11 mouse cellular contexts compared by ENCODE assay signal in the genomic region with DNA sequence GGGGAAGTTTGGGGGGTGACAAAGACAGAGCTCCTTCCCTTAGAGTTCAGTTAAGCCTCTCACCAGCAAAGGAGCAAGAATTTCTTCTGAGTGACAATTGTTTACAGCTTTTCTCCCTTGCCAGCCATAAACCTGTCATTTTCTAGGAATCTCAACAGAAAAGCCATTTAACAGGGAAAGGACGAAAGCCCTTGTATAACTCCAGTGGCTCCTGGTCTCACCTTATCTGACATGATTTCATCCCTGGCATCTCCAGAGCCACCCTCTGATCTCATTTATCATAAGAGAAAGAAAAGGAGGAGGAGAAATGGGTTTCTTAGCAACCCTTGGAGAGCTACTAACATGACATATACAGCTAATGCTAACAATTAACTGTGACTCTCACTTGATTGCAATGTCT. TPM values are rescaled to one million over a fixed set of nuclear protein-coding genes. Genes with fewer than 3 reads are reported as not detected.
DNase-seq lines count a peak whose midpoint lies in the region; ATAC-seq and TF ChIP-seq lines count a peak whose summit lies in the region.
"Had no signal": no experiment of that assay in that cellular context is flagged by ENCODE, and none has a peak within 500 bp of the region (broad histone marks: within the 10 kb centered on the region; RNA-seq: fewer than 3 reads in every experiment).

No protein-coding gene starts in this region.

- no peaks in the 10 kb centered on the region for H3K27me3 ChIP-seq in forebrain, embryonic 10.5 days (ENCODE audit: poor library complexity, severe bottlenecking)
- no peaks in the 10 kb centered on the region for H3K27me3 ChIP-seq in forebrain, embryonic 16.5 days (replicated peaks; ENCODE audit: control insufficient read depth, insufficient read depth, low read length)
- peaks cover 18% of the 10 kb centered on the region for H3K27me3 ChIP-seq in hindbrain, embryonic 10.5 days (ENCODE audit: insufficient read depth, poor library complexity, severe bottlenecking)
- H3K27me3 ChIP-seq in hindbrain, embryonic 16.5 days (replicated peaks; ENCODE audit: control insufficient read depth, insufficient read depth, low read length), result no peaks in the 10 kb centered on the region
- no peaks in the 10 kb centered on the region for H3K27me3 ChIP-seq in lung, embryonic 14.5 days (ENCODE audit: insufficient read depth, low read length)
- H3K27me3 ChIP-seq in limb, embryonic 12.5 days, result no peaks in the 10 kb centered on the region
- H3K27me3 ChIP-seq: Patski had no signal

- peak overlapping the region; percentile 62; the same call in 1 of the 2 replicates for H3K27ac ChIP-seq in forebrain, embryonic 10.5 days
- H3K27ac ChIP-seq in forebrain, embryonic 16.5 days (ENCODE audit: low read length), result no peak overlapping the region
- 0 out of 2 replicates have a peak overlapping the region, but pooled peaks have one; percentile 40 for H3K27ac ChIP-seq in hindbrain, embryonic 10.5 days
- H3K27ac ChIP-seq in hindbrain, embryonic 16.5 days (ENCODE audit: low read depth, low read length), result no peak overlapping the region
- peak overlapping the region; percentile 58 for H3K27ac ChIP-seq in lung, embryonic 14.5 days (ENCODE audit: low read depth)
- 0 out of 2 replicates have a peak overlapping the region, but pooled peaks have one; percentile 17 for H3K27ac ChIP-seq in limb, embryonic 12.5 days
- H3K27ac ChIP-seq: liver, embryonic 12.5 days had no signal

- H3K9ac ChIP-seq in forebrain, embryonic 16.5 days (replicated peaks; ENCODE audit: low read depth, low read length), result no peak overlapping the region
- H3K9ac ChIP-seq in hindbrain, embryonic 16.5 days (ENCODE audit: low read depth, low read length), result no peak overlapping the region
- no peak overlapping the region for H3K9ac ChIP-seq in lung, embryonic 14.5 days
- no peak overlapping the region for H3K9ac ChIP-seq in limb, embryonic 12.5 days (replicated peaks)
- H3K9ac ChIP-seq: liver, embryonic 12.5 days had no signal

- H3K4me3 ChIP-seq in forebrain, embryonic 10.5 days, result no peak overlapping the region
- H3K4me3 ChIP-seq in forebrain, embryonic 16.5 days (replicated peaks; ENCODE audit: low read length), result no peak overlapping the region
- H3K4me3 ChIP-seq in hindbrain, embryonic 10.5 days, result no peak overlapping the region
- H3K4me3 ChIP-seq in hindbrain, embryonic 16.5 days (ENCODE audit: low read length), result no peak overlapping the region
- no peak overlapping the region for H3K4me3 ChIP-seq in lung, embryonic 14.5 days (ENCODE audit: low read depth, low read length)
- H3K4me3 ChIP-seq in limb, embryonic 12.5 days (replicated peaks), result no peak overlapping the region
- H3K4me3 ChIP-seq: liver, embryonic 12.5 days had no signal

- peaks cover 39% of the 10 kb centered on the region for H3K4me1 ChIP-seq in forebrain, embryonic 10.5 days
- no peaks in the 10 kb centered on the region for H3K4me1 ChIP-seq in forebrain, embryonic 16.5 days (replicated peaks; ENCODE audit: control insufficient read depth, insufficient read depth, low read length)
- H3K4me1 ChIP-seq in hindbrain, embryonic 10.5 days (replicated peaks), result peaks cover 72% of the 10 kb centered on the region
- H3K4me1 ChIP-seq in hindbrain, embryonic 16.5 days (ENCODE audit: control insufficient read depth, insufficient read depth, low read depth, low read length), result no peaks in the 10 kb centered on the region
- peaks cover 24% of the 10 kb centered on the region; the same call in 1 of the 2 replicates for H3K4me1 ChIP-seq in lung, embryonic 14.5 days (ENCODE audit: insufficient read depth)
- peaks cover 51% of the 10 kb centered on the region for H3K4me1 ChIP-seq in limb, embryonic 12.5 days (replicated peaks)

- TF ChIP-seq CTCF in lung, embryonic 14.5 days (IDR thresholded peaks at IDR 0.05; ENCODE audit: low read depth), result no peak

- 92% methylated on average over 1 of the region's 1 CpGs for WGBS in forebrain, embryonic 10.5 days
- 79% methylated on average over 1 of the region's 1 CpGs for WGBS in forebrain, embryonic 16.5 days
- 70% methylated on average over 1 of the region's 1 CpGs for WGBS in hindbrain, embryonic 10.5 days
- WGBS in hindbrain, embryonic 16.5 days, result 65% methylated on average over 1 of the region's 1 CpGs
- WGBS in lung, embryonic 14.5 days, result 43% methylated on average over 1 of the region's 1 CpGs
- 43% methylated on average over 1 of the region's 1 CpGs for WGBS in limb, embryonic 12.5 days

- DNase-seq in forebrain, embryonic 10.5 days (ENCODE audit: extremely low spot score, low spot score), result no peak
- no peak for DNase-seq in hindbrain, embryonic 10.5 days (ENCODE audit: low spot score)
- no peak for DNase-seq in lung, embryonic 14.5 days
- DNase-seq in lung, postnatal 36 days, result no peak
- DNase-seq in spleen, adult 18-20 months, result no peak
- DNase-seq: right cerebral cortex, adult 18-20 months had no signal

- no peak overlapping the region for H3K4me2 ChIP-seq in forebrain, embryonic 16.5 days (ENCODE audit: low read length)
- no peak overlapping the region for H3K4me2 ChIP-seq in hindbrain, embryonic 16.5 days (ENCODE audit: low read length)
- no peak overlapping the region for H3K4me2 ChIP-seq in lung, embryonic 14.5 days
- no peak overlapping the region for H3K4me2 ChIP-seq in limb, embryonic 12.5 days
- H3K4me2 ChIP-seq: liver, embryonic 12.5 days had no signal

- H3K9me3 ChIP-seq in forebrain, embryonic 10.5 days, result no peaks in the 10 kb centered on the region
- no peaks in the 10 kb centered on the region for H3K9me3 ChIP-seq in forebrain, embryonic 16.5 days (ENCODE audit: control insufficient read depth, low read length)
- H3K9me3 ChIP-seq in hindbrain, embryonic 10.5 days, result no peaks in the 10 kb centered on the region
- no peaks in the 10 kb centered on the region for H3K9me3 ChIP-seq in hindbrain, embryonic 16.5 days (ENCODE audit: control insufficient read depth, low read length)
- no peaks in the 10 kb centered on the region for H3K9me3 ChIP-seq in lung, embryonic 14.5 days (ENCODE audit: low read depth, low read length)
- H3K9me3 ChIP-seq in limb, embryonic 12.5 days, result no peaks in the 10 kb centered on the region
- H3K9me3 ChIP-seq: liver, embryonic 12.5 days had no signal

- no peaks in the 10 kb centered on the region for H3K36me3 ChIP-seq in forebrain, embryonic 10.5 days (replicated peaks)
- H3K36me3 ChIP-seq in forebrain, embryonic 16.5 days (ENCODE audit: control insufficient read depth, insufficient read depth), result no peaks in the 10 kb centered on the region
- no peaks in the 10 kb centered on the region for H3K36me3 ChIP-seq in hindbrain, embryonic 10.5 days
- H3K36me3 ChIP-seq in hindbrain, embryonic 16.5 days (ENCODE audit: control insufficient read depth, insufficient read depth, low read length), result no peaks in the 10 kb centered on the region
- H3K36me3 ChIP-seq in lung, embryonic 14.5 days (ENCODE audit: insufficient read depth), result no peaks in the 10 kb centered on the region
- H3K36me3 ChIP-seq in limb, embryonic 12.5 days, result no peaks in the 10 kb centered on the region
- H3K36me3 ChIP-seq: liver, embryonic 12.5 days had no signal

- ATAC-seq in forebrain, embryonic 16.5 days, result no peak
- ATAC-seq in hindbrain, embryonic 16.5 days, result no peak
- ATAC-seq in lung, embryonic 14.5 days (ENCODE audit: insufficient read depth), result no peak
- no peak for ATAC-seq in limb, embryonic 12.5 days (ENCODE audit: insufficient number of reproducible peaks, insufficient read depth, low FRiP score, low TSS enrichment, low read depth)
- ATAC-seq: liver, embryonic 12.5 days; Patski had no signal

RNA-seq across cellular contexts. Expression of gene Smad3, which starts 33.9 kb away (rescaled TPM):
- polyA plus RNA-seq in forebrain, embryonic 10.5 days (2016; fragmentation: Nextera tagmentation; extraction: Ambion mirVana), result 22.1 and 25.5 TPM in 2 replicates
- 7.4 and 7.8 TPM in 2 replicates for polyA plus RNA-seq in forebrain, embryonic 16.5 days (2015; fragmentation: Nextera tagmentation; extraction: Ambion mirVana)
- polyA plus RNA-seq in hindbrain, embryonic 10.5 days (2016; fragmentation: Nextera tagmentation; extraction: Ambion mirVana), result 24.2 TPM in 2 replicates
- 7.7 and 9.3 TPM in 2 replicates for polyA plus RNA-seq in hindbrain, embryonic 16.5 days (2015; fragmentation: Nextera tagmentation; extraction: Ambion mirVana)
- 16.1 and 16.4 TPM in 2 replicates for polyA plus RNA-seq in lung, embryonic 14.5 days (2014; fragmentation: Nextera tagmentation; extraction: Ambion mirVana)
- polyA plus RNA-seq in limb, embryonic 12.5 days (2016; fragmentation: Nextera tagmentation; extraction: Ambion mirVana), result 39.9 and 43.4 TPM in 2 replicates

Comparison
In these comparisons a context has a peak if more than half of its experiments do, and no peak if none do; other contexts are left out.
1. H3K27ac ChIP-seq: peak in forebrain, embryonic 10.5 days (single experiment), hindbrain, embryonic 10.5 days (single experiment), lung, embryonic 14.5 days (single experiment) and limb, embryonic 12.5 days (single experiment); none in forebrain, embryonic 16.5 days (single experiment) and hindbrain, embryonic 16.5 days (single experiment).